Mouse (Mus musculus): ENCODE results near the gene Cd200.

DNA sequence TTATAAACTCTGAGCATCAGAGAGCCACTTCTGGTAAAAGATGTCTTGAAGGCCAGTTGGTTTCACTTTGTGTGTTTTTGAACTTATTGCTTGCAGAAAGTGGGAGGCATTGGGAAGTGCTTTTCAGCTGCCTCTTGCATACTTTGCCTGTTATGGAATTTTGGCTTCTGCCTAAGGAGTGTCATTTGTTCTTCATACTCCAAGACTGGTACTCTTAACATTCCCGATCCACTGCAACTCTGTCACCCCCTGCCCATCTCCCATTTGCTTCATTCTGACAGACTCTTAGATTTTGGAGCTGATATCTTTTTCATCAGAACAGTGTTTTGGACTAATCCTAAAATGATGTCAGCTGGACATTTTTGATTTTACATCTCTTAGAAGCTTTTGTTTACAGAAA lies 51.7 kb downstream of the Cd200 start:
- no peak for TF ChIP-seq GATA1 (IDR thresholded peaks at IDR 0.05; ENCODE audit: borderline replicate concordance, low read length)
- no peak for TF ChIP-seq FLI1 (IDR thresholded peaks at IDR 0.05; ENCODE audit: low read length)
